Mouse (Mus musculus) liver, adult 2 months (tissue): ENCODE results near the gene Rbfox3.

Experiments
- CTCF ChIP-seq: fragments of 200-500 bp; IDR thresholded peaks from 2 replicates; pipeline ENCODE4 v1.5.1; 2011; ENCODE audit warnings: low read depth, low read length, control low read depth
- POLR2A ChIP-seq: fragments of 200-500 bp; IDR thresholded peaks from 2 replicates; pipeline ENCODE4 v1.6.1; 2011; ENCODE audit warnings: low read length, control low read depth; ENCODE audit not compliant: insufficient read depth; ENCODE audit errors: extremely low read depth

DNA sequence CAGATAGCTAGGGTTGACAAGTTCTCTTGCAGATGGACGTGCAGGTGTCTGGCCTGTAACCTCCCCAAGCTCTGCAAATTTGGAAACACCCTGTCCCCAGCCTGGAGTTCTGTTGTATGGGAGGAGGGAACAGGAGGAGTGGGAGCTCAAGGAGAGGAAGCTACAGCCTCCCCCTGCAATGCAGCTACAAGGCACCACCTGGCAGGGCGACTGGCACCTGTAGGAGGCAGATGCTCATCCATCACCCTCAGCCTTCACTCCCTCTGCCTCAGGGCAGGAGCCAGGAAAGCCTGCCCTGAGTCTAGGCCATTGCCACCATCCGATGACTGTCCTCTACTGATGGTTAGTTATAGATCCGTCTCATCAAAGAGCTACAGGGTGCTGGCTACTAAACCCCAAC, 226.7 kb downstream of the Rbfox3 start:
- TF ChIP-seq CTCF (no peak), POLR2A (no peak)
